ENCODE assay signal across 8 mouse cellular contexts in the genomic region with DNA sequence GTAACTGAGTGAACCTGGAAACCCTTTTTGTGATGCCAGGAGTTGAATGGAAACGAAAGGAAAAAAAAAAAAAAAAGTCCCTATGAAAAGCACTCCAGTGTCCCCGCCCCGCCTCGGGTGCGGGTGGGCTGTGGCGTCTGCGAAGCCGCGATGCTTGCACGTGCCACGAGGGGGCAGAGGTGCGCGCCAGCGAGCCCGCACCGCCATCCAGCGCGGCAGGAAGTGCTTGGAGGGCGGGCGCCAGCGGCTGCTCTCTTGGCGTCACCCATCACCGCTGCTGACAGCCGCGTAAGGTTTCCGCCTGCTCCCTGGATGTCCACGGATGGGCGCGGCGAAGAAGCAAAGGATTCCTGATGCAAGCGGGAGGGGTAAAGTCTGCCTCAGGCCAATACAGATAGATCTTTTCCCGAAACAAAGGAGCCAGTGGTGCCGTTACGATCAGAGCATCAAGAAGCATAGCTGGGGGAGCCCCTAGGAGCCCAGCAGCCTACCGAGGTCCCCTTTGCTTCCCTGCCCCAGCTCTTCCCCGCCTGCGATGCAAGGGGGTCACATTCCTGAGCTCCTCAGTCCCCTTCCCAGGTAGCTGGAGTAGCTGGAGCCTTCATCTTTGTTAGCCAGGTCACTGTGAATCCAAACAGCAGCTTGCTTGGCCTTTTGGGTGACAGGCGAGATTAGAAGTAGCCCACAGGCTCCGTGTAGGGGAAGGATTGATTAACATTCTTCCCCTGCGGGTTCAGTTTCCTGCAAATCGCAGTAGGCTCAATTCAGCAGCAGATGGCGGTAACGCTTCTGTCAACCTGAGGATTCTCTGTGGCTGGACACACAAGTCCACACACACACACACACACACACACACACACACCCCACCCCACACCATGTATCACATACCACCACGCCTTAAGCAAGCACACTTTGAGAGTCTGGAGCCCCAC.
DNase-seq lines count a peak whose midpoint lies in the region; ATAC-seq lines count a peak whose summit lies in the region.

No protein-coding gene starts in this region.

- DNase-seq in R1 (ENCODE audit: low read depth, low spot score), result peak; percentile 84
- DNase-seq in cerebellum, postnatal 25 days, result peak; percentile 92 to 94
- peak; percentile 79 to 90 for DNase-seq in frontal cortex, postnatal 25 days (ENCODE audit: low spot score in 2 of 2)
- peak; percentile 96 for DNase-seq in hindbrain, embryonic 14.5 days (ENCODE audit: low spot score)
- DNase-seq in layer of hippocampus, postnatal 36 days, result peak; percentile 89 to 90
- peak; percentile 89 for DNase-seq in lung, postnatal 25 days (ENCODE audit: low spot score)
- peak; percentile 94 for DNase-seq in retina, postnatal 1 day
- DNase-seq in thymus, postnatal 4 days, result peak; percentile 95

- H3K9me3 ChIP-seq in hindbrain, embryonic 14.5 days (ENCODE audit: control insufficient read depth, low read length), result no peaks in the 10 kb centered on the region

- H3K36me3 ChIP-seq in hindbrain, embryonic 14.5 days (replicated peaks; ENCODE audit: control insufficient read depth, insufficient read depth), result no peaks in the 10 kb centered on the region

- no peaks in the 10 kb centered on the region for H3K27me3 ChIP-seq in hindbrain, embryonic 14.5 days (ENCODE audit: control insufficient read depth, insufficient read depth, low read length)

- ATAC-seq in hindbrain, embryonic 14.5 days (ENCODE audit: low FRiP score), result peak; percentile 95

- peak overlapping the region; percentile 94 for H3K9ac ChIP-seq in hindbrain, embryonic 14.5 days

- H3K27ac ChIP-seq in hindbrain, embryonic 14.5 days, result peak overlapping the region; percentile 100

- peak overlapping the region; percentile 96 for H3K4me2 ChIP-seq in hindbrain, embryonic 14.5 days (replicated peaks)

- under 1% methylated on average over 44 of the region's 44 CpGs for WGBS in hindbrain, embryonic 14.5 days

- peak overlapping the region; percentile 40 for H3K4me3 ChIP-seq in hindbrain, embryonic 14.5 days (replicated peaks; ENCODE audit: low read length)

- H3K4me1 ChIP-seq in hindbrain, embryonic 14.5 days (replicated peaks; ENCODE audit: control insufficient read depth, insufficient read depth, low read length), result peaks cover 17% of the 10 kb centered on the region

Comparison
In these comparisons a context has a peak if more than half of its experiments do, and no peak if none do; other contexts are left out.
1. Peak in every context shown above with its lines: DNase-seq, ATAC-seq, H3K4me3 ChIP-seq and H3K27ac ChIP-seq.